Mouse (Mus musculus) fat pad, adult 2 months (tissue): ENCODE data around the gene Gnb2.

Experiments
- DNase-seq: peaks from one replicate; pipeline ENCODE4 v3.0.0-alpha.2; 2011; ENCODE audit warnings: low read depth, low spot score; ENCODE audit errors: extremely low read depth

Gene Gnb2

DNA sequence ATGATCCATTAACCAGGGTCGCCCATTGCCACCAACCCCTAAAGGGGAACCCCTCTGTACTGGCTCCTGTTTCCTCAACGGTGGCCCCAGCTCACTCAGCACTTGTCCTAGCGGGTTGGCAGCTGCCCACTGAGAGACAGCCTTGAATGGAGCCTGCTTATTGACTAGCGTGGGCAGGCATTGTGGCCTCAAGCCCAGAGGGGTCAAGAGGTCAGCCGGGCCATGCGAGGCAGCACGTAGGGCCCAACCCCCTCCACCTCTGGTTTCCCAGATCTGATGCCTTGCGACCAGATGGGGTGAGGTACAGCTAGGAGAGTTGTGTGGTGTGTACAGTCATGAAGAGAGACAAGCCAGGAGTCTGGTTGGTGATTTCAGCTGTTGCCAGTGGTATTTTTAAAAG, 51.4 kb downstream of the Gnb2 start:
- DNase-seq: no peak

DNA sequence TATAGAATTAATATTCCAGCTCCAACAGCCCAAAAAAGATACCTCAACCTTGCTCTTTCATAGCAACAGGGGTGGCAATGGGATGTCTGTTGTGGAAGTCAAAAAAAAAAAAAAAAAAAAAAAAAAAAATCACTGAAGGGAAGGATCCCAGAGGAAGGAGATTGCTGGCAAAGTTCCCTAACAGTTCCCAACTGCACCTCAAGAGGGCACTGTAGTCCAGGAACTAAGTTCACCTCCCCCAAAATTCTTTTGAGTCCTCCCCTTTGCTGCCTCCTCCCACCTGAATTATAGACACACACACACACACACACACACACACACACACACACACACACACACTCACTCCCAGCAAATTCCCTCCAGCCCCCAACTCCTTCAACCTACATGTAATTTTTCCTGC, 52.2 kb downstream of the Gnb2 start:
- DNase-seq: no peak
